Mouse (Mus musculus): ENCODE measurements around the gene Paics.

- TF ChIP-seq CTCF (IDR thresholded peaks at IDR 0.05; ENCODE audit: extremely low read depth, insufficient read length, insufficient replicate concordance, low read depth, low read length): no peak
- no peak for TF ChIP-seq POLR2A (IDR thresholded peaks at IDR 0.05; ENCODE audit: low read depth, low read length)
Observed at GRCm38 (mm10) chr5:76973488-76973887, 22.4 kb downstream of the Paics start.

All from small intestine, adult 2 months (tissue).